29 mouse cellular contexts compared by ENCODE assay signal in genomic region chr1:65156111-65156510, GRCm38 (mm10). TPM values are rescaled to one million over a fixed set of nuclear protein-coding genes. Genes with fewer than 3 reads are reported as not detected.
"Had no signal": no experiment of that assay in that cellular context is flagged by ENCODE, and none has a peak within 500 bp of the region (broad histone marks: within the 10 kb centered on the region; RNA-seq: fewer than 3 reads in every experiment).

No protein-coding gene starts in this region.

- H3K4me1 ChIP-seq: liver, embryonic 15.5 days; lung, embryonic 15.5 days; midbrain, embryonic 10.5 days; neural tube, embryonic 13.5 days; neural tube, embryonic 15.5 days; stomach, embryonic 15.5 days had no signal

- H3K9me3 ChIP-seq: liver, embryonic 15.5 days; lung, embryonic 15.5 days; midbrain, embryonic 10.5 days; neural tube, embryonic 13.5 days; neural tube, embryonic 15.5 days; stomach, embryonic 15.5 days had no signal

- H3K27ac ChIP-seq: liver, embryonic 15.5 days; lung, embryonic 15.5 days; macrophage; midbrain, embryonic 10.5 days; neural tube, embryonic 13.5 days; neural tube, embryonic 15.5 days; stomach, embryonic 15.5 days; stomach, postnatal 0 days had no signal

- H3K27me3 ChIP-seq: liver, embryonic 15.5 days; lung, embryonic 15.5 days; neural tube, embryonic 13.5 days; neural tube, embryonic 15.5 days; stomach, embryonic 15.5 days had no signal

- ATAC-seq: liver, postnatal 0 days; lung, postnatal 0 days; midbrain, embryonic 16.5 days had no signal

- H3K4me2 ChIP-seq: liver, embryonic 15.5 days; lung, embryonic 15.5 days; neural tube, embryonic 13.5 days; neural tube, embryonic 15.5 days; stomach, embryonic 15.5 days had no signal

- DNase-seq: liver, postnatal 0 days; lung, adult 2 months; lung, postnatal 14 days; lung, postnatal 36 days; midbrain, embryonic 14.5 days; retina, postnatal 1 day; right cerebral cortex, adult 18-20 months; right cerebral cortex, postnatal 25 days; right cerebral cortex, postnatal 4 days; thymus, adult 2 months; thymus, postnatal 25 days; thymus, postnatal 4 days had no signal

- H3K9ac ChIP-seq: liver, embryonic 15.5 days; liver, postnatal 0 days; lung, embryonic 15.5 days; neural tube, embryonic 13.5 days; neural tube, embryonic 15.5 days; stomach, embryonic 15.5 days had no signal

- H3K4me3 ChIP-seq: liver, embryonic 15.5 days; lung, embryonic 15.5 days; midbrain, embryonic 10.5 days; myocyte; neural tube, embryonic 13.5 days; neural tube, embryonic 15.5 days; stomach, embryonic 15.5 days had no signal

RNA-seq across cellular contexts. Expression of gene D630023F18Rik, which starts 33.1 kb away (rescaled TPM):
- total RNA-seq: megakaryocyte-erythroid progenitor cell, adult 5-6 weeks had no signal
- polyA plus RNA-seq: lung, postnatal 0 days; myocyte; neural tube, embryonic 11.5 days; spleen, adult 2 months; testis, adult 2 months had no signal

RNA-seq across cellular contexts. Expression of gene Gm28845, which starts 36.8 kb away (rescaled TPM):
- total RNA-seq: megakaryocyte progenitor cell, adult 5-6 weeks; megakaryocyte-erythroid progenitor cell, adult 5-6 weeks had no signal
- polyA plus RNA-seq: liver, embryonic 15.5 days; liver, postnatal 0 days; lung, adult 2 months; lung, embryonic 15.5 days; lung, postnatal 0 days; macrophage; midbrain, embryonic 10.5 days; midbrain, embryonic 14.5 days; midbrain, embryonic 16.5 days; myocyte; neural tube, embryonic 11.5 days; neural tube, embryonic 13.5 days; neural tube, embryonic 15.5 days; spleen, adult 2 months; stomach, embryonic 15.5 days; stomach, postnatal 0 days; testis, adult 2 months; thymus, adult 2 months; urinary bladder, adult 2 months had no signal

RNA-seq across cellular contexts. Expression of gene Cryga, which starts 52.9 kb away (rescaled TPM):
- total RNA-seq: megakaryocyte progenitor cell, adult 5-6 weeks; megakaryocyte-erythroid progenitor cell, adult 5-6 weeks had no signal
- polyA plus RNA-seq: liver, embryonic 15.5 days; liver, postnatal 0 days; lung, adult 2 months; lung, embryonic 15.5 days; lung, postnatal 0 days; macrophage; midbrain, embryonic 10.5 days; midbrain, embryonic 14.5 days; midbrain, embryonic 16.5 days; myocyte; neural tube, embryonic 11.5 days; neural tube, embryonic 13.5 days; spleen, adult 2 months; stomach, embryonic 15.5 days; stomach, postnatal 0 days; testis, adult 2 months; urinary bladder, adult 2 months had no signal
